Mouse (Mus musculus) fibroblast of lung, adult 2 months (primary cell): ENCODE data around the gene Rab26.

ENCODE experiments used
- DNase-seq: peaks from one replicate; pipeline ENCODE4 v3.0.0-alpha.2; 2011; ENCODE audit warnings: low read depth

Rab26 gene

GRCm38 (mm10) chr17:24507806-24508460 lies 26.1 kb downstream of the Rab26 start:
- DNase-seq = no peak

GRCm38 (mm10) chr17:24507129-24507664 lies 26.8 kb downstream of the Rab26 start:
- DNase-seq = no peak

DNA sequence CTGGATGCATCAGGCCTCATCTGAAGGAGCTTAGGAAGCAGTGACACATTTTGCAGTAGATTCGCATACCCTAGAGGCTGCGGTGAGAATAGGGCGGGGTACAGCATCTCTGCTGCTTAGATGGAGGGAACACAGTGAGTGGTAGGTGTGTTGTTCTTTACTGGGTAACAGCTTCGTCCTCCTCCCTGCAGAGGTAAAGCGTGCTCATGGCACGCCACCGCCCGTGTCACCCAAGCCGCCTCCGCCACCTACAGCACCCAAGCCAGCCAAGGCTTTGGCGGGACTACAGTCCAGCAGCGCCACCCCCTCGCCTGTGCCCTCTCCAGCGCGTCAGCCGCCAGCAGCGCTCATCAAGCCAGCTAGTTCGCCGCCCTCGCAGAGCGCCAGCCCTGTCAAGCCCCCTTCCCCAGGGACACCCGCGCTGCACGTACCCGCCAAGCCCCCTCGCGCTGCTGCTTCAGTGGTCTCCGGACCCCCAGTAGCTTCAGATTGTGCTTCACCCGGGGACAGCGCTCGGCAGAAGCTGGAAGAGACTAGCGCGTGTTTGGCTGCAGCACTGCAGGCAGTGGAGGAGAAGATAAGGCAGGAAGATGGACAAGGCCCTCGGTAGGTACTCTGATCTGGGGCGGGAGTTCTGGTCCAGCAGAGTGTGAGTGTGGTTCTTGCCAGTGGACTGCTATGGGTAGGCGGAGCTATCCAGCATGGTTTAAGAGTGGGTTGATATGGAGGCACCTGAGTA lies 27.5 kb downstream of the Rab26 start:
- DNase-seq = no peak

DNA sequence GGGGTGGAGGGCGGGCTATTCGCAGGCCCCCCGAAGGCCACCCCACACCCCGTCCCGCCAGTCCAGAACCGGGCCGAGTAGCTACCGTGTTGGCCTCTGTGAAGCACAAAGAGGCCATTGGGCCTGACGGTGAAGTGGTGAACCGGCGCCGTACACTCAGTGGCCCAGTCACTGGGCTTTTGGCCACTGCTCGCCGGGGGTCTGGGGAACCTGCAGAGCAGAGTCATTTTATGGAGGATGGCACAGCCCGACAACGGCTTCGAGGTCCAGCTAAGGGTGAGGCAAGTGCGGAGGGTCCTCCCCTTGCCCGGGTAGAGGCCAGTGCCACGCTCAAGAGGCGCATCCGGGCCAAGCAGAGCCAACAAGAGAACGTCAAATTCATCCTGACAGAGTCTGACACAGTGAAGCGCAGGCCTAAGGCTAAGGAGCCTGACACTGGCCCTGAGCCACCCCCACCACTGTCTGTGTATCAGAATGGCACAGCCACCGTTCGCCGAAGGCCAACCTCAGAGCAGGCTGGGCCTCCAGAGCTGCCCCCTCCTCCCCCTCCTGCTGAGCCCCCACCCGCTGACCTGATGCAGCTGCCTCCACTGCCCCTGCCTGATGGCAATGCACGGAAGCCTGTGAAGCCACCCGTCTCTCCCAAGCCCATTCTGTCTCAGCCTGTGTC lies 28.6 kb downstream of the Rab26 start:
- no peak for DNase-seq

- DNase-seq = no peak
These were observed 29.9 kb downstream of the Rab26 start for GRCm38 (mm10) chr17:24504085-24504484.

- DNase-seq = no peak
These were observed 31.8 kb downstream of the Rab26 start for GRCm38 (mm10) chr17:24502208-24502607.

DNA sequence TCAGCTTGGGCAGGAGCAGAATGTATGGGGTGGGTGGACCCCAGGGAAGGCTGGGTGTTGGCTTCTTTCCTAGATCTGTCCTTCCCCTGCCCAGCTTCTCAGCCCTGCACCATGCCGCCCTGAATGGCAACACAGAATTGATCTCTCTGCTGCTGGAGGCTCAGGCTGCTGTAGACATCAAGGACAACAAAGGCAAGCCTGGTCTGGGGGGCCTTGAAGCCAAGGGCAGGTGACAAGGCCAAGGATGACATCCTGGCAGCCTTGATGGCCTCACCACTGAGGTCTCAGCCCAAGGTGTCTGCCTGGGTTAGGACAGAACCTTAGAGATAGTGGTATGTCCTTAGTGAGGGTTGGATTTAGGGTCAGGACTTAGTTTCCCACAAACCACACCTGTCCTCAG lies 38.0 kb downstream of the Rab26 start:
- no peak for DNase-seq

DNA sequence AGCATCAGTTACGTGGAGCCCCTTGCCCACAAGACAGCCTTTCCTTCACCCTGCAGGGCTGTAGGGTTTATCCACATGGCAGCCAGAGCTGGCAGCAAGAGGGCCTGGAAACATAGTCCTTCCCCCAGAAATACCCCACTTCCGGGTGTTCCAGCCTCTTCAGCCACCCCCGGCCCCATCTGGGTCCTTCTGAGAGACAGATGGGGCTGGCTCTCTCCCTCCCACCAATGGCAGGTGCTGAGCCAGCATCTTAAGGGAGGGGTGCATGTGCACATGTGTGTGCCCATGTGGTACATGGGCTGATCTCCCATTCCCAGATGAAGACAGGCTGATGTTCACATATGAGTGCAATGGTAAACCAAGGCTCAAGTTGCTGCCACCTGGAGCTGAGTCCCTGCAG lies 38.6 kb downstream of the Rab26 start:
- no peak for DNase-seq

DNA sequence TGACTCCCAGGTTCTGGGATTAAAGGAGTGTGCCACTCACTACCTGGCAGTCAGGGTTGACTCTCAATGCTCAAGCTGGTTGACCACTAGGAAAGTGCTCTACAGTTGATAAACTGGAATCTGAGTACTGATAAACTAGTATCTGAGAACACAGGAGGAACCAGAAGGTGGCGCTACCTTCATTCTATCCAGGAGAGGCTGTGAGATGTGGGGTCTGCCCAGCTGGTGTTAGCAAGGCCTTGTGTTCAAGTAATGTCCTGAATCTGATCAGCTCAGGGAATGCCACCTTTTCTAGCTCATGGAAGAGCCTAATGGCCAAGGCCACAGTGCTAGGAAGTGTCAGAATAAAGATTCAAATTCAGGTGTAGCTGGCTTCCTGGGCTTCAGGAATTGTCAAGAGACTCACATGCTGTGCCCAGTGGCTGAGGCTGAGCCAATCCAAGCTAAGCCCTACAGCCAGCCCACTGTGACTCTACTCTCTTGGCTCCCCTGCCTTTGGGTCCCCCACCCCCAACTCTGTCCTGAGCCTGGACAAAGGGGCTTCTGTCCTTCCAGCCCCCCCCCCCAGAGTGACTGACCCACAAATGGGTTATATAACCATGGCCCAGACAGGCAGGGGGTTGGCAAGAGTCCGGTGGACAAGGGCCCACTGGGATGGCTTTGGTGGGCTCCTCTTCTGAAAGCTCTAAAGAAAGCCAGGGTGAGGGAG lies 39.2 kb downstream of the Rab26 start:
- no peak for DNase-seq

GRCm38 (mm10) chr17:24490399-24490798 lies 43.6 kb downstream of the Rab26 start:
- DNase-seq = no peak

DNA sequence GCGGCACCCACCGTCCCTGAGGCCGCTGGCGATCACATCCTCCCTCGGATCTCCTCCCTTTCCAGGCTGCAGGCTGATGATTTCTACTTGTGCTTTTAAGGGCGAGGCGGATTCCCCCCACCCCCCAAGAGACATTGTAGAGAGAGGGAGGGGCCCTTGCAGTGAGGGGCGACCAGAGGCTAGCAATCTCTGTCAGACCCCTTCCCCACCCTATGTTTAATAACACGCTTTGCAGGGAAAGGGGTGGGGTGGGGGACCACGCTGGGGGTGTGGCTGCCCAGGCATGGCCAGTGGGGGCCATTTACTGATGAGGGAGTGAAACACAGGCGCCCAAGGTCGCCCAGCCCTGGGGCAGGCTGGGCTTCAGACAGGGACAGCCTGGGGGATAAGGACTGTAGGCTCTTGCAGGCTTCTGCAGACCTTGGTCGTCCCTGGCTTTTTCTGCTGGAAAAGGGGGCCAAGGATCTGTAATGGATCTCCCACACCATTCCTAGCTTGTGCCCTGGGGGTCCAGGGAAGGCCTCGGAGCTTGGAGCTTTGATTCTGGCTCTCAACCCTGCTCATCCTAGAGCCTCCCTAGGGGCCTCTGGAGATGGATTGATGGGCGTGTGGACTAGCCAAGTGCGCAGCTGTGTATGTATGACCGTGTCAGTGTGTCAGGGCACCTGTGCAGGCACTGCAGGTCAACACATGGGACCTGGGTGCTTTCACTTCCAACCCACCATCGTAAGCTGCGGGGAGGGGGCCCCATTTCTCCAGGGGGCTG lies 44.6 kb downstream of the Rab26 start:
- DNase-seq = no peak

DNA sequence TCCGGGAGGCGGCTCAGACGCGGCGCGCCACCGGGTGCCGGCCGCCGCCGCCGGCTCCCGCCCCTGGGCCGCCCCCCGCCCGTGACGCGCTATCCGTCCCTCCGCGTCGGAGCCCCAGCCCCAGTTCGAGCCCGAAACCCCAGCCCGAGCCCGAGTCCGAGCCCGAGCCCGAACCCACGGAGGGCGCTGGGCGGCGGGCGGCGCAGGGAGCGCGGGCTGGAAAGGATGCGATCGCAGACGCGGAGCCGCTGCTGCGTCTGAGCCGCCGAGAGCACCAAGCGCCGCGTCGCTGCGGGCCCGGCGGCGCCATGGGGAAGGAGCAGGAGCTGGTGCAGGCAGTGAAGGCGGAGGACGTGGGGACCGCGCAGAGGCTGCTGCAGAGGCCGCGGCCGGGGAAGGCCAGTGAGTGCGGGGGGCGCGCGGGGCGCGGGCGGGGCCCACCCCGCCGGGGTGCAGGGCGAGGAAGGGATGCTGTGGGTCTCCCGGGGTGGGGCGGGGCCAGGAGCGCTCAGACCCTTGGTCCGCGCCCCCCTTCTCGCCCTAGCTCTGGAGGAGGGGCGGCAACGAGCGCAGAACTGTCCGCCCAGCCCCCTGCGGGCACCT lies 45.2 kb downstream of the Rab26 start:
- DNase-seq = no peak

- DNase-seq = no peak
These were observed 45.8 kb downstream of the Rab26 start, which contains the start of gene Caskin1 for GRCm38 (mm10) chr17:24488186-24488661. TSS of gene Caskin1 (plus strand) at chr17:24488601.

GRCm38 (mm10) chr17:24485090-24485860 lies 48.7 kb downstream of the Rab26 start:
- no peak for DNase-seq

DNA sequence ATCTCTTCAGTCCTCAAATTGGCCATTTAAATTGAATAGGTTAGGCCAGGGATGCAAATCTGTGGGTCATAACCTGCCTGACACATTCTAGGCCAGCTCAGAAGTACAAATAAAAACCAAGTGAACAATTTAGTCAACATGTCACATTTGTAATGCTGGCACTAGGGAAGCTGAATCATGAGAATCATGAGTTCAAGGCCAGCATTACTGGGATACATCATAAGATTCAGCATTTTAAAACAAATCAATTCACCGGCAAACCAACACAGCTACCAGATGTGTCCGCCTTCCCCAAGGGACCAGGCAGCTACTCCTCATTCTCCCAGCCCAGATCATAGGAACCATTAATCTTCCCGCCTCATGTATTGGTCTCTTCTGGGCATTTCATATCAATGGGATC lies 50.5 kb downstream of the Rab26 start:
- DNase-seq = no peak

DNA sequence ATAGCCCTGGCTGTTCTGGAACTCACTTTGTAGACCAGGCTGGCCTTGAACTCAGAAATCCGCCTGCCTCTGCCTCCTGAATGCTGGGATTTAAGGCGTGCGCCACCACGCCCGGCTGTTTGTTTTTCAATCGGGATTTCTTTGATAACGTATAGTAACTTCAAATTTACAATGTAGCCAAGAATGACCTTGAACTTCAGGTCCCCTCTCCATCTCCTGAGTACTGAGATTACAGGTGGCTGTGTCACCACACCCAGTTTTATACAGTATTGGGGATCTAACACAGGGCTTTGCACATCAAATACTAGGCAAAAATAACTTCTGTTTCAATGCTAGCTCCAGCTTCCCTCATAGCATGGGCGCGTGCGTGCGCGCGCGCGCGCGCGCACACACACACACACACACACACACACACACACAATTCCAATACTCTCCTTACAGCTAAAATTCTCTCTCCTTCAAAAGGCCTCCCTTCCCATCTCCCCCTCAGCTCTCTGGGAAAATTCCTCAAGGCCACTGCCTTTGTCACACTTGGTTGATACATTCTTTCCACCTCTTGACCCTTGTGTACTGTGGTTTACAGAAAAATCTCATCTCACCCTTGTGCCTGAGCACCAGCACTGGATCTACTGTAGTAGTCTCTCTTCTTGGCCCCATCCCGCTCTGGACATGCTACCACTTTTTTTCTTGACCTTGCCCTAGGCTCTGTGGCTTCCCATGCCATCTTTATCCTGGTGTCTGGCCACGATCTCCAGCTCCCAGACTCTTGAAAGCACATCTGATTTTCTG lies 52.8 kb downstream of the Rab26 start:
- DNase-seq = no peak

GRCm38 (mm10) chr17:24480201-24480826 lies 53.7 kb downstream of the Rab26 start:
- no peak for DNase-seq

- no peak for DNase-seq
These were observed 54.6 kb downstream of the Rab26 start for GRCm38 (mm10) chr17:24479431-24479830.
